Mouse (Mus musculus) mouse embryonic stem cell (cell line): Measurements from ENCODE around the gene Dtymk.

Experiments
- in situ Hi-C, 2 experiments: fragments of 300-500 bp; cut with MboI; formaldehyde crosslinking; loops; 1 replicate in 1 of 2; 3 replicates in 1 of 2; pipeline ENCODE4 v1.14.3; 2019 to 2020; ENCODE audit warnings: low sequenced_read_pairs in 2 of 2, low pct_unique_long_range_greater_than_20kb in 1 of 2, mixed read lengths in 1 of 2; ENCODE audit not compliant: unreplicated experiment in 1 of 2

The Dtymk gene

GRCm38 (mm10) chr1:93755291-93755610 is 46.5 kb downstream of the Dtymk start:
- in situ Hi-C loops, result no loop called here

GRCm38 (mm10) chr1:93754573-93755290 is 47.0 kb downstream of the Dtymk start, which contains the start of gene Thap4:
Gene Thap4 (minus strand): TSS chr1:93754864.
- in situ Hi-C loops, result no loop called here

GRCm38 (mm10) chr1:93753911-93754572 is 47.7 kb downstream of the Dtymk start:
- in situ Hi-C loops, result no loop called here

GRCm38 (mm10) chr1:93751290-93751689 is 50.4 kb downstream of the Dtymk start, which contains the start of gene Atg4b:
Gene Atg4b (plus strand): TSS chr1:93751500.
- in situ Hi-C loops, result no loop called here

GRCm38 (mm10) chr1:93748539-93748938 is 53.2 kb downstream of the Dtymk start:
- in situ Hi-C loops, result loop anchor here in 1 of 2 experiments (25.0 kb wide), 1 partner anchor 561 kb away; no protein-coding TSS in a partner anchor

- in situ Hi-C loops, result loop anchor here in 1 of 2 experiments (25.0 kb wide), 1 partner anchor 559 kb away; no protein-coding TSS in a partner anchor
Observed at GRCm38 (mm10) chr1:93746179-93746578, 55.6 kb downstream of the Dtymk start.

- in situ Hi-C loops, result loop anchor here in 1 of 2 experiments (25.0 kb wide), 1 partner anchor 556 kb away; no protein-coding TSS in a partner anchor
Observed at GRCm38 (mm10) chr1:93742910-93743309, 58.8 kb downstream of the Dtymk start.
